Mouse (Mus musculus): ENCODE results near the gene Krtap10-4.
"Not testable (repeated sequence)": the region's sequence is repeated elsewhere in the genome, so short reads cannot be mapped to it uniquely, and the experiment has no call there.

Krtap10-4 gene

GRCm38 (mm10) chr10:77787876-77788275 lies 39.0 kb downstream of the Krtap10-4 start, which contains the start of gene Gm7137:
Gene Gm7137, minus strand, starts transcription at chr10:77788200.
- DNase-seq = not testable (repeated sequence)

GRCm38 (mm10) chr10:77783396-77783795 lies 43.5 kb downstream of the Krtap10-4 start:
- DNase-seq = not testable (repeated sequence)

- not testable (repeated sequence) for DNase-seq
Measured at GRCm38 (mm10) chr10:77782442-77782841, 44.5 kb downstream of the Krtap10-4 start, which contains the start of gene Gm3250. Gene Gm3250, minus strand, starts transcription at chr10:77782542.

GRCm38 (mm10) chr10:77776844-77777243 lies 50.1 kb downstream of the Krtap10-4 start, which contains the start of gene Gm7138:
Gene Gm7138, minus strand, starts transcription at chr10:77776944.
- not testable (repeated sequence) for DNase-seq
